Mouse (Mus musculus) T-helper 17 cell (primary cell): Measurements from ENCODE around the gene Jak3.

ENCODE experiments used
- in situ Hi-C, 2 experiments: fragments of 300-600 bp; cut with MboI, MseI; formaldehyde crosslinking; loops; 1 replicate in 1 of 2; 2 replicates in 1 of 2; pipeline ENCODE4 v1.15.1; 2025; ENCODE audit warnings: high pct_unique_total_duplicates in 2 of 2

The Jak3 gene

DNA sequence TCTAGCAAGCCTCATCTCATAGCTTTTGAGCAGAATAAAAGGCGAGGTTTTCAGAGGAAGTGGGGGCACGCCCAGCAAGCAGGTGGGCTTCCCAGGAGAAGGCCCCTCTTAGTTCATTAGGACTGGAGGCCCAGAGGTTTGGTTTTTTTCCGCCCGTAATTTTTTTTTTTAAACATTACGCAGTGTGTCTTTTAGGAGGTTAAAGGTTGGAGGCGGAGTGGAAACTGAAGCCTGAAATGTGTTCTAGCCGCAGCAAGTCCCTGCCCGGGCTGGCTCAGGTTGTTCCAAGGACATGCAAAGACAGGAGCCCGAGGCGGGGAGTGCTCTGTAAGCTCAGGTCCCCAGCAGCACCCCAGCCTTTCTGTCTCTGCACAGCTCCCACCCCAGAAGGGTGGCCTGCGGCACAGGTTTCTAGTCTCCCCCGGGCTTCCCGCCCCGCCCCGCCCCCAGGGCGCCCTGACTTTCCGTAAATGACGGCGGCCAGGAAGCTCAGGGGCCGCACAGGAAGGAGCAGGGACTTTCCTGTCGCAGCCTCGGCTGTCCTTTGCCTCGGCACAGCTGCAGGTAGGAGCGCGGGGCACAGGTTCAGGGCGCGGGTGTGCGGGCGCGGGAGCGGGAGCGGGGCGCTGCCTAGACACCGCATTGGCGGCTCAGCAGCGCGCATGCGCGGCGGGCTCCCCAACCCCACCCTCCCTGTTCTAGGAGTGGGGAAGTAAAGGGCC is at the start of gene Jak3:
Gene Jak3, plus strand, starts transcription at position 277 of the 722 bp plus-strand sequence.
- in situ Hi-C loops: loop anchor here in 1 of 2 experiments (5.0 kb wide), 1 partner anchor 46 kb away; no protein-coding TSS in a partner anchor

DNA sequence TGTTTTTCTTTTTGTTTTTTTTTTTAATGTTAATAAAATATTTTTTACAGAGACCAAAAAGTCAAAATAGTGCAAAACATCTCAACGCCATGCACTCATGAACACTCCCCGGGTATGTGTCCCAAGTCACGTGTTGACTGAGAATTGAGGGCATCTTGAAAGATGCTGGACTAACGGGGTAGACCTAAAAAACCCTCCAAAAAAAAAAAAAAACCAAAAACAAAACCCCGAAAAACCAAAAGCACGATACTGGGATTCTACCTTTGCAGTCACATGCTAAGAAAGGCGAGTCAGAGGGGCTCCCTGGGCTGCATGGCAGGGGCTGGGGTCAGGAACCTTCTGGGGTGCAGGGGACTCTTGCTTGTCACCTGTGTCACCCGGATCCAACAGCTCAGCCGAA is 49.3 kb upstream of the Jak3 start:
- in situ Hi-C loops: no loop called here

DNA sequence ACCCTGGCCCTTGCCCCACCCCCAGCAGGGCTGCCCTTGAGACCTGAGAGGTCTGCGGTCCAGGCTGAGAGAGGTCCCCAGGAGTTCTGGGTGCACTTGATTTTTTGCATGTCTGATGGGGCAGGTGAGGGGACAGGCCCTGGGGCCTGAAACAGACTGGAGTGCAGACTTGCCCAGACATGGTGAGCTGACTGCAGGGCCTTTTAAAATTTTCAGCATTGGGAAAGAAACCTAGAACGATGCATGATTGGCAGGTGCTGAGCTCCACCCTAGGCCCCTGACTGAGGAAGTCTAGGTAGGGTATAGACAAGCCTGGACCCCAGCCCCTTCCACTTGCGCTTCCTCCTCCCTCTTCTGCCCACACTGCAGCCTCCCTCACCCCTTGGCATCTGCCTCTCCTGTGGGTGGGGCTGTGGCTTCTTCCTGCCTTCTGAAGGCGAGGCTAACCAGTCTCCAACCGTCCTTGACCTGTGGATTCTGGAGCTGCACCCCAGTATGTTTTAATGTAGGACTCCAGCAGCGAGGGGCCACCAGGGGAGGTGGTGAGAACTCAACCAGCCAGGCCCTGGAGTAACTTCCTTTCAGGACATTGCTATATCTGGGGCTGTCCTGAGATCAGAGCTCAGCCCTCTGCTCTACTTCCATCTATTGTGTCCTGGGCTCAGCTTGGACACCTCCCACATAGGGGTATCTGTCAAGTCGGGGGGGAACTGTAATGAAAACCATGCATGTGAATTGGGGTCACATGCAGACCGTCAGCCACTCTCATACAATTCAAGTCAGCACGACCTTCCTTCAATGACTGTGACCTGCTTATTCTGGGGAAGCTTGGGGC is 48.6 kb upstream of the Jak3 start:
- in situ Hi-C loops: no loop called here

DNA sequence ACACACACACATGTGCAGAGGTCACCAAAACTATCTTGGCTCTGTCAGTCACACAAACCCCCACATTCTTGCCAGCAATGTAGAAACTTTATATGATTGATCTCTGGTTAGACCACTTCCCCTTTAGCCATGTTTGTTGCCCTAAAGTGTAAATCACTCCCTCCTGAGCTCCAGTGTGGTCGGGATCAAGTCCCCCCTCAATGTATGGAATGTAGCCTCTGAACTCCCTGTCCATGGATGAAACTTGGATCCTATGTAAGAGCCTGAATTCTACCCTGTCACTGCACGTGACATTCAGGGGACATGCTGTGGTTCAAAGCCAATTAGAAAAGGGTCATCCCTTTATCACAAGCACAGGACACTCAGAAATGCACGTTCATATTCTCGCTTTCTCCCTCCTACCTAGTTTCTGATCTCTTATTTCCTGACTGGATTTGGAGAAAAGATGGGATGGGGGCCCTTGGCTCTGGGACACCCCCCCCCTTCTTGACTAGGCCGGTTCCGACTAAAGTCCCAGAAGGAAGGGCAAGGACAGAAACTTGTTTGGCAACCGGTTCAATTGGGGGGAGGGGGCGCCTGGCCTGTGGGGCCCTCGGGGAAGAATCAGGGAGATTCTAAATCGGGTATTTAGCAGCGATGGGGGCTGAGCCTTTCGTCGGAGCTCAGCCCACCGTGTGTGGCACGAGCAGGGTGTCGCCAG is 47.5 kb upstream of the Jak3 start:
- in situ Hi-C loops: no loop called here

DNA sequence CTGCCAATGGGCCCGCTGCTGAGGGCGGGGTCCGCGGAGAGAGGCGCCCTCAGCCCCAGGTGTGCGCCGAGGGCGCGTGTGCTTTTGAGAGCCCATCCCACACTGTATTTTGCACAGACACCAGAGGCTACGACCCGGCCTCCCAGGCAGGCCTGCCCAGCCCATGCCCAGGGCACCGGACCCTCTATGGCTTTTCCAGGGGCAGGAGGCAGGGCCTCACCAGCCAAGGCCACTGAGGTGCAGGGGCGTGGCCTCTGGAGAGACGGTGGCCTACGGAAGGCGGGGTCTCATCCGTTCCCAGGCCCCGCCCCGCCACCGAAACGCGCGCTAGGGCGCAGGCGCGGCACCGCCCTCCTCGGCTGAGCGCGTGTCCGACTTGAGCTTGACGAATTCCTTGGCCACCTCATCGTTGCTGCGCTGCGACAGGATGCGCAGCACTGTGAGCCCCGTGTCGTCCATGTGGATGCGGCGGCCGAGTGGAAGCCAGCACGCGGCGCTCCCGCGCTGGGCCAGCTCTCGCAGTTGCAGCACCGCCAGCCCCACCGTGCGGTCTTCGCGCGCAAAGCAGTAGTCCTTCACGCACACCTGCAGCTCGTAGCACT is 46.9 kb upstream of the Jak3 start:
- in situ Hi-C loops: no loop called here

DNA sequence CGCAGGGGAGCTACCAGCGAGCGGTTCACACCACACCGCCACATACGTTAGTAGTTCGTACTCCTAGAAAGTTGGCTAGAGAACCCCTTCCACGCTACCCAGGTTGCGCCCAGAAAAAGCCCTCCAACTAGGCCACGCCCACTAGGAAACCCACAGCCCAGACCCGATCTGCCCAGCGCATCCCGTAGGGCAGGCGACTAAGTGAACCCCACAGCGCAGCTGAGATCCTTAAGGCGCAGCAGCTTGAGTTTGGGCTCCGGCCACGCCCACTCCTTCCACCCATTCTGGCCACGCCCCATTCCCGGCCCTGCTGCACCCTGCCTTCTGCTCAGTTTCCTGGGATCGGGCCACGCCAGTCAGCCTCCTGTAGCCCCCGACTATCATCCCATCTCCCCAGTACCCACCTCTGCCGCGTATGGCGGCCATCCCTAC is 46.3 kb upstream of the Jak3 start:
- in situ Hi-C loops: loop anchor here in 1 of 2 experiments (5.0 kb wide), 1 partner anchor 67 kb away; no protein-coding TSS in a partner anchor

GRCm38 (mm10) chr8:71630761-71631160 is 45.3 kb upstream of the Jak3 start:
- in situ Hi-C loops: loop anchor here in 1 of 2 experiments (5.0 kb wide), 1 partner anchor 68 kb away; no protein-coding TSS in a partner anchor

- in situ Hi-C loops: loop anchor here in 1 of 2 experiments (5.0 kb wide), 1 partner anchor 70 kb away; no protein-coding TSS in a partner anchor
Observed at GRCm38 (mm10) chr8:71631897-71632296, 44.2 kb upstream of the Jak3 start.

- in situ Hi-C loops: loop anchor here in 1 of 2 experiments (5.0 kb wide), 1 partner anchor 71 kb away; no protein-coding TSS in a partner anchor
Observed at GRCm38 (mm10) chr8:71633164-71633563, 42.9 kb upstream of the Jak3 start.

GRCm38 (mm10) chr8:71633981-71634667 is 42.0 kb upstream of the Jak3 start:
- in situ Hi-C loops: loop anchor here in 1 of 2 experiments (5.0 kb wide), 1 partner anchor 72 kb away; no protein-coding TSS in a partner anchor

DNA sequence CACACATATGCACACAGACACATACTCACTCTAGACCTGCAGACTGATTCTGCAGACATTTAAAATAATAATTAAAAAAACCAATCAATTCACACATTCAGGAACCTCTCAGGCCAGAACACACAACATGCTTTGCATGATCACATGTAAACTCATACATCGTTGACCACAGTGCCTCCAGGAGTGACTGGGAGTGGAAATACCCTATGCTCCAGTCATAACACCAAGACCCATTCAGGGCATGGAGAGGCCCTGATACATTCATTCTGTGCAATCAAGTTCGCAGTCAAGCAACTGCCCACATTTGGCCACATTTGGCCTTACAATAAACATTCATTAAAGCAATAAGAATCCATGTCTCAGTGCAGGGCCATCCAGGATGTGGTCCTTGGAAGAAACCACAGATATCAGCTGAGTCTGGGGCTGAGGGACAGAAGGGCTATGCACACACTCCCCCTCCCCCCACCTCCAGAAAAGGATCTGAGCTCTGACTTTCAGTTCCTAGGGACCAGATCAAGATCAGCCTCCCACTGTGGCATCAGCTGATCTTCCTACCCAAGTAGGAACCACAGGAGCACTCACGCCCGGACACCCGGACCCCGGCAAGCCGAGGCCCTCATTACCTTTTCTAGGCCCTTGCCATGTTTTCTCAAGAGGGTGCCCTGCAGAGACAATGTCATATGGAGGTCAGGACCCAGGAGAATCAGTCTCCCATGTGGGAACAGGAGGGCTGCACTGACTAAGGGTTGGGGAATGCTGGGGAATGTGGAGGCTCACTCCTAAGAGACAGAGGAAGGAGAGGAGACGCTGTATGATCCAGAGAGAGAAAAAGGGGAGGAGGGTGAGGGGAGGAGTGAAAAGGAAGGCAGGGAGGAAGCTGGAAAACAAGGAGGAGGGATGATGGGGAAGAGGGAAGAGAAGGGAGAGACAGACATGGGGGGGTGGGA is 38.7 kb upstream of the Jak3 start:
- in situ Hi-C loops: no loop called here

DNA sequence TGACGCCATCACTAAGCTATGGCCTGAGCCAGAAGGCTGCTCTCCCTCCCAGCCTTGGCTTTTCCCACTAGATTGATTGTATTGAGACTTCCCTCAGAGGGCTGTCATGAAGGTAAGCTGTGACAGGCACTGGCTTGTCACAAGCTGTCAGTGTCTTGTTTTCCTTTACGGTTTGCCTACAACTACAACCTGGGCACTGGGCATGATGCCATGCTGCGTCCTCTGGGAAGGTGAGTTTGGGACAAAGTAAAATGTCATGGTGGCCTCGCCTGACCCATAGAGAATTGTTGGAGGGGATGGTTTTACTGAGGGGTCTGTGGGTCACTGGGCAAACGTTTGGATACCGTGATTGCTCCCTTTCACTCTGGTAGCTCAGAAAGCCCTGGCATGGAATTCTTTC is 37.8 kb upstream of the Jak3 start:
- in situ Hi-C loops: no loop called here

GRCm38 (mm10) chr8:71639318-71639717 is 36.8 kb upstream of the Jak3 start:
- in situ Hi-C loops: no loop called here

DNA sequence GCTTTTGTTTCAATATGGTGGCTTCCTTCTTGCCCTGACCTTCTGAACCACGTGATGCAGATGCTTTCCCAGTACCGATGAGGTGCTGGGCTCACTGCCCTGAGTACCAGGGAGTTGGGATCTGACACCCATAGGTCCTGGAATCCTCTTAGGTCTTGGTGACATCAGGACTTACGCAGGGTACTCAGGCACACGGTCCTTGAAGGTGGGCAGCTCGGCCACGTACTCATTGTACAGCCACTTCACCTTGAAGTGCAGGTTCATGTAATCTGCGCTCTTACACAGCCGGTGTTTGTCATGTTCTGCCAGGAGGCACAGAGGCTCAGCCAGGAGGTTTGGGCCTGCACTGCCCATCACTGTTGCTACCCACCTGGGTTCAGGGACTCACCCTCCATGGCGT is 30.6 kb upstream of the Jak3 start:
- in situ Hi-C loops: no loop called here

GRCm38 (mm10) chr8:71654600-71654999 is 21.5 kb upstream of the Jak3 start:
- in situ Hi-C loops: loop anchor here in 1 of 2 experiments (5.0 to 10.0 kb wide), 2 partner anchors 1282 to 1660 kb away; partner anchors contain the start of gene Comp

GRCm38 (mm10) chr8:71657816-71658215 is 18.3 kb upstream of the Jak3 start:
- in situ Hi-C loops: loop anchor here (5.0 to 10.0 kb wide), 2 partner anchors 56 to 1657 kb away; no protein-coding TSS in a partner anchor

- in situ Hi-C loops: loop anchor here (5.0 to 10.0 kb wide), 2 partner anchors 56 to 1656 kb away; no protein-coding TSS in a partner anchor
Observed at GRCm38 (mm10) chr8:71658515-71659049, 17.5 kb upstream of the Jak3 start.

DNA sequence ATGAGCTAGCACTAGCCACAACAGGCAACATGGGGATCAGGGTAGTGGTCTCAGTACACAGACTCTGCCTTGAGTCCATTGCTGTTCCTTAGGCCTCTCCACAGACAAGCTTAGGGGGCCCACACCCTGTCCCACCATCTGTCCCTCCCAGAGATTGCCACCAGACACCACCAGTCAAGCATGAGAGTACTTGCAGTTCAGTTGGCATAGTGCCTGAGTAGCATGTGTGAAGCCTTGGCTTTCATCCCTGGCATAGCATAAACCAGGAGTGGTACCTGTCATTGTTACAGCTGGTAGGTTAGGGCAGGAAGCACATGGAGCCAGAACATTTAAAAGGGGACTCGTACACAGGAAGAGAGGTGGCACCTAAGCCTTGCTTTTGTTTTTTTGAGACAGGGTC is 16.3 kb upstream of the Jak3 start:
- in situ Hi-C loops: loop anchor here (5.0 to 10.0 kb wide), 3 partner anchors 57 to 1655 kb away; partner anchors contain the start of genes Nxnl1 (in 1 of the 2) and Slc27a1 (in 1 of the 2)
